Mouse (Mus musculus) E14TG2a.4 (cell line): ENCODE measurements around the gene Spns3.

Source experiments
- CTCF ChIP-seq: conservative IDR thresholded peaks from 2 replicates; pipeline ENCODE4 v1.5.1; 2014; ENCODE audit warnings: low read length
- NANOG ChIP-seq: IDR thresholded peaks from 2 replicates; pipeline ENCODE4 v1.6.1; 2014; ENCODE audit warnings: borderline replicate concordance, low read length, mixed read lengths
- POU5F1 ChIP-seq: IDR thresholded peaks from 2 replicates; pipeline ENCODE4 v1.6.1; 2014; ENCODE audit warnings: low read length, borderline replicate concordance

GRCm38 (mm10) chr11:72531144-72531543 lies 19.2 kb downstream of the Spns3 start:
- TF ChIP-seq CTCF (no peak), NANOG (no peak), POU5F1 (no peak)
